Mouse (Mus musculus): Measurements from ENCODE around the gene Cdc5l.
"Not testable (repeated sequence)": the region's sequence is repeated elsewhere in the genome, so short reads cannot be mapped to it uniquely, and the experiment has no call there.

Gene Cdc5l

GRCm38 (mm10) chr17:45433419-45434261 is at the start of gene Cdc5l:
Gene Cdc5l (minus strand): TSS chr17:45433737.
- peak; percentile 100 for DNase-seq (ENCODE audit: low spot score)

- peak; percentile 58 for DNase-seq (ENCODE audit: low spot score)
Measured at GRCm38 (mm10) chr17:45480429-45480828, 46.9 kb upstream of the Cdc5l start.

- peak; percentile 91 for DNase-seq (ENCODE audit: low spot score)
Measured at GRCm38 (mm10) chr17:45478234-45478825, 44.8 kb upstream of the Cdc5l start.

GRCm38 (mm10) chr17:45474669-45475465 is 41.3 kb upstream of the Cdc5l start, which contains the start of gene Spats1:
Gene Spats1 (minus strand): TSS chr17:45475415.
- DNase-seq (ENCODE audit: low spot score) = peak; percentile 97

- DNase-seq (ENCODE audit: low spot score) = no peak
Measured at GRCm38 (mm10) chr17:45474146-45474545, 40.6 kb upstream of the Cdc5l start.

GRCm38 (mm10) chr17:45473667-45474066 is 40.1 kb upstream of the Cdc5l start:
- DNase-seq (ENCODE audit: low spot score) = no peak

- no peak for DNase-seq (ENCODE audit: low spot score)
Measured at GRCm38 (mm10) chr17:45470726-45471125, 37.2 kb upstream of the Cdc5l start.

GRCm38 (mm10) chr17:45468302-45468701 is 34.8 kb upstream of the Cdc5l start:
- no peak for DNase-seq (ENCODE audit: low spot score)

GRCm38 (mm10) chr17:45466701-45467100 is 33.2 kb upstream of the Cdc5l start:
- DNase-seq (ENCODE audit: low spot score) = no peak

GRCm38 (mm10) chr17:45464255-45464654 is 30.7 kb upstream of the Cdc5l start:
- DNase-seq (ENCODE audit: low spot score) = no peak

- DNase-seq (ENCODE audit: low spot score) = no peak
Measured at GRCm38 (mm10) chr17:45462506-45462905, 29.0 kb upstream of the Cdc5l start.

GRCm38 (mm10) chr17:45459062-45459461 is 25.5 kb upstream of the Cdc5l start:
- DNase-seq (ENCODE audit: low spot score) = no peak

GRCm38 (mm10) chr17:45458516-45458915 is 25.0 kb upstream of the Cdc5l start:
- no peak for DNase-seq (ENCODE audit: low spot score)

GRCm38 (mm10) chr17:45457487-45457886 is 23.9 kb upstream of the Cdc5l start:
- DNase-seq (ENCODE audit: low spot score) = no peak

- DNase-seq (ENCODE audit: low spot score) = no peak
Measured at GRCm38 (mm10) chr17:45456260-45457152, 23.0 kb upstream of the Cdc5l start.

- DNase-seq (ENCODE audit: low spot score) = not testable (repeated sequence)
Measured at GRCm38 (mm10) chr17:45455783-45456182, 22.2 kb upstream of the Cdc5l start.

GRCm38 (mm10) chr17:45454794-45455193 is 21.3 kb upstream of the Cdc5l start:
- DNase-seq (ENCODE audit: low spot score) = no peak

- DNase-seq (ENCODE audit: low spot score) = no peak
Measured at GRCm38 (mm10) chr17:45452271-45452670, 18.7 kb upstream of the Cdc5l start.

- no peak for DNase-seq (ENCODE audit: low spot score)
Measured at GRCm38 (mm10) chr17:45450153-45450552, 16.6 kb upstream of the Cdc5l start.

- no peak for DNase-seq (ENCODE audit: low spot score)
Measured at GRCm38 (mm10) chr17:45449586-45449985, 16.0 kb upstream of the Cdc5l start.

GRCm38 (mm10) chr17:45447063-45447462 is 13.5 kb upstream of the Cdc5l start:
- no peak for DNase-seq (ENCODE audit: low spot score)
